Mouse (Mus musculus): ENCODE measurements around the gene Xylt2. TPM values are rescaled to one million over a fixed set of nuclear protein-coding genes. Genes with fewer than 3 reads are reported as not detected.
"Not testable (repeated sequence)": the region's sequence is repeated elsewhere in the genome, so short reads cannot be mapped to it uniquely, and the experiment has no call there.

Xylt2 gene
- polyA plus RNA-seq, 1 experiment from 2014 or later: 31.5 TPM

- Histone ChIP-seq H3K4me2 (peak within 1 kb of the TSS; percentile 66), H3K4me3 (ENCODE audit: low read depth, low read length) (peak within 1 kb of the TSS; percentile 67), H3K27ac (ENCODE audit: low read depth) (peak within 1 kb of the TSS; percentile 89), H3K36me3 (ENCODE audit: insufficient read depth) (peaks cover 37% of the 10 kb centered on the region), H3K27me3 (ENCODE audit: insufficient read depth, low read length) (no peaks in the 10 kb centered on the region), H3K9ac (peak within 1 kb of the TSS; percentile 59), H3K4me1 (ENCODE audit: insufficient read depth) (peaks cover 4% of the 10 kb centered on the region; the same call in 1 of the 2 replicates), H3K9me3 (ENCODE audit: low read depth, low read length) (no peaks in the 10 kb centered on the region)
- peak; percentile 87 for DNase-seq
- ATAC-seq (ENCODE audit: insufficient read depth): peak; percentile 88
- WGBS: under 1% methylated on average over 32 of the region's 32 CpGs
- TF ChIP-seq CTCF (IDR thresholded peaks at IDR 0.05; ENCODE audit: low read depth): no peak
Observed at GRCm38 (mm10) chr11:94653663-94654436, 23.5 kb downstream of the Xylt2 start, which contains the start of the genes Mrpl27 and Eme1. Gene Mrpl27 (plus strand): TSS chr11:94653767. Gene Eme1 (minus strand): TSS chr11:94653964.

GRCm38 (mm10) chr11:94652973-94653372 is 24.3 kb downstream of the Xylt2 start:
- no peak for DNase-seq
- Histone ChIP-seq H3K36me3 (ENCODE audit: insufficient read depth) (peaks cover 38% of the 10 kb centered on the region), H3K9ac (peak overlapping the region; percentile 59), H3K27me3 (ENCODE audit: insufficient read depth, low read length) (no peaks in the 10 kb centered on the region), H3K27ac (ENCODE audit: low read depth) (0 out of 2 replicates have a peak overlapping the region, but pooled peaks have one; percentile 89), H3K4me1 (ENCODE audit: insufficient read depth) (peaks cover 4% of the 10 kb centered on the region; the same call in 1 of the 2 replicates), H3K9me3 (ENCODE audit: low read depth, low read length) (no peaks in the 10 kb centered on the region), H3K4me3 (ENCODE audit: low read depth, low read length) (peak overlapping the region; percentile 67), H3K4me2 (peak overlapping the region; percentile 66)
- ATAC-seq (ENCODE audit: insufficient read depth): no peak
- 39% methylated on average over 8 of the region's 8 CpGs for WGBS
- no peak for TF ChIP-seq CTCF (IDR thresholded peaks at IDR 0.05; ENCODE audit: low read depth)

GRCm38 (mm10) chr11:94651241-94651640 is 26.1 kb downstream of the Xylt2 start:
- not testable (repeated sequence) for H3K9me3 ChIP-seq (ENCODE audit: low read depth, low read length); H3K4me2 ChIP-seq; ATAC-seq (ENCODE audit: insufficient read depth); H3K27me3 ChIP-seq (ENCODE audit: insufficient read depth, low read length); H3K4me1 ChIP-seq (ENCODE audit: insufficient read depth); DNase-seq; H3K9ac ChIP-seq; H3K4me3 ChIP-seq (ENCODE audit: low read depth, low read length); H3K27ac ChIP-seq (ENCODE audit: low read depth)
- 92% methylated on average over 5 of the region's 7 CpGs for WGBS
- H3K36me3 ChIP-seq (ENCODE audit: insufficient read depth): peaks cover 42% of the 10 kb centered on the region

GRCm38 (mm10) chr11:94646457-94646856 is 30.9 kb downstream of the Xylt2 start:
- no peak for TF ChIP-seq CTCF (IDR thresholded peaks at IDR 0.05; ENCODE audit: low read depth)
- WGBS: 97% methylated on average over 4 of the region's 4 CpGs
- ATAC-seq (ENCODE audit: insufficient read depth): no peak

GRCm38 (mm10) chr11:94644461-94645219 is 32.7 kb downstream of the Xylt2 start:
- TF ChIP-seq CTCF (IDR thresholded peaks at IDR 0.05; ENCODE audit: low read depth): no peak
- no peak overlapping the region for H3K4me3 ChIP-seq (ENCODE audit: low read depth, low read length)
- H3K4me1 ChIP-seq (ENCODE audit: insufficient read depth): no peaks in the 10 kb centered on the region
- H3K36me3 ChIP-seq (ENCODE audit: insufficient read depth): peaks cover 94% of the 10 kb centered on the region
- H3K27me3 ChIP-seq (ENCODE audit: insufficient read depth, low read length): no peaks in the 10 kb centered on the region
- no peak overlapping the region for H3K9ac ChIP-seq
- no peak overlapping the region for H3K4me2 ChIP-seq
- no peak for DNase-seq
- no peaks in the 10 kb centered on the region for H3K9me3 ChIP-seq (ENCODE audit: low read depth, low read length)
- ATAC-seq (ENCODE audit: insufficient read depth): no peak
- no peak overlapping the region for H3K27ac ChIP-seq (ENCODE audit: low read depth)
- WGBS: 86% methylated on average over 8 of the region's 8 CpGs

More at GRCm38 (mm10) chr11:94646457-94646856, 30.9 kb downstream of the Xylt2 start:
- no peaks in the 10 kb centered on the region for H3K27me3 ChIP-seq (ENCODE audit: insufficient read depth, low read length)
- H3K4me3 ChIP-seq (ENCODE audit: low read depth, low read length): no peak overlapping the region
- no peak overlapping the region for H3K9ac ChIP-seq
- H3K9me3 ChIP-seq (ENCODE audit: low read depth, low read length): no peaks in the 10 kb centered on the region
- no peaks in the 10 kb centered on the region for H3K4me1 ChIP-seq (ENCODE audit: insufficient read depth)
- no peak overlapping the region for H3K4me2 ChIP-seq
- H3K27ac ChIP-seq (ENCODE audit: low read depth): no peak overlapping the region
- peaks cover 86% of the 10 kb centered on the region for H3K36me3 ChIP-seq (ENCODE audit: insufficient read depth)
- no peak for DNase-seq

- H3K36me3 ChIP-seq (ENCODE audit: insufficient read depth): peaks cover 78% of the 10 kb centered on the region
- no peak overlapping the region for H3K27ac ChIP-seq (ENCODE audit: low read depth)
- no peaks in the 10 kb centered on the region for H3K4me1 ChIP-seq (ENCODE audit: insufficient read depth)
- H3K4me3 ChIP-seq (ENCODE audit: low read depth, low read length): no peak overlapping the region
- DNase-seq (no peak), ATAC-seq (ENCODE audit: insufficient read depth) (no peak)
- H3K9me3 ChIP-seq (ENCODE audit: low read depth, low read length): no peaks in the 10 kb centered on the region
- no peak overlapping the region for H3K9ac ChIP-seq
- H3K27me3 ChIP-seq (ENCODE audit: insufficient read depth, low read length): no peaks in the 10 kb centered on the region
- TF ChIP-seq CTCF (IDR thresholded peaks at IDR 0.05; ENCODE audit: low read depth): no peak
- WGBS: 85% methylated on average over 5 of the region's 5 CpGs
- no peak overlapping the region for H3K4me2 ChIP-seq
Observed at GRCm38 (mm10) chr11:94634431-94634830, 42.9 kb downstream of the Xylt2 start.

GRCm38 (mm10) chr11:94632988-94633387 is 44.3 kb downstream of the Xylt2 start:
- DNase-seq (no peak), ATAC-seq (ENCODE audit: insufficient read depth) (no peak)
- TF ChIP-seq CTCF (IDR thresholded peaks at IDR 0.05; ENCODE audit: low read depth): no peak
- Histone ChIP-seq H3K9ac (no peak overlapping the region), H3K36me3 (ENCODE audit: insufficient read depth) (peaks cover 63% of the 10 kb centered on the region), H3K27me3 (ENCODE audit: insufficient read depth, low read length) (no peaks in the 10 kb centered on the region), H3K27ac (ENCODE audit: low read depth) (no peak overlapping the region), H3K9me3 (ENCODE audit: low read depth, low read length) (no peaks in the 10 kb centered on the region), H3K4me3 (ENCODE audit: low read depth, low read length) (no peak overlapping the region), H3K4me1 (ENCODE audit: insufficient read depth) (no peaks in the 10 kb centered on the region), H3K4me2 (no peak overlapping the region)
- 80% methylated on average over 8 of the region's 8 CpGs for WGBS
